Mouse (Mus musculus) frontal cortex, postnatal 25 days (tissue): Measurements from ENCODE around the gene Rassf6.
"Not testable (repeated sequence)": the region's sequence is repeated elsewhere in the genome, so short reads cannot be mapped to it uniquely, and the experiment has no call there.

ENCODE experiments used
- DNase-seq, 2 experiments: peaks; one replicate each; pipeline ENCODE4 v3.0.0; 2022; ENCODE audit warnings: low spot score in 2 of 2

Gene Rassf6

DNA sequence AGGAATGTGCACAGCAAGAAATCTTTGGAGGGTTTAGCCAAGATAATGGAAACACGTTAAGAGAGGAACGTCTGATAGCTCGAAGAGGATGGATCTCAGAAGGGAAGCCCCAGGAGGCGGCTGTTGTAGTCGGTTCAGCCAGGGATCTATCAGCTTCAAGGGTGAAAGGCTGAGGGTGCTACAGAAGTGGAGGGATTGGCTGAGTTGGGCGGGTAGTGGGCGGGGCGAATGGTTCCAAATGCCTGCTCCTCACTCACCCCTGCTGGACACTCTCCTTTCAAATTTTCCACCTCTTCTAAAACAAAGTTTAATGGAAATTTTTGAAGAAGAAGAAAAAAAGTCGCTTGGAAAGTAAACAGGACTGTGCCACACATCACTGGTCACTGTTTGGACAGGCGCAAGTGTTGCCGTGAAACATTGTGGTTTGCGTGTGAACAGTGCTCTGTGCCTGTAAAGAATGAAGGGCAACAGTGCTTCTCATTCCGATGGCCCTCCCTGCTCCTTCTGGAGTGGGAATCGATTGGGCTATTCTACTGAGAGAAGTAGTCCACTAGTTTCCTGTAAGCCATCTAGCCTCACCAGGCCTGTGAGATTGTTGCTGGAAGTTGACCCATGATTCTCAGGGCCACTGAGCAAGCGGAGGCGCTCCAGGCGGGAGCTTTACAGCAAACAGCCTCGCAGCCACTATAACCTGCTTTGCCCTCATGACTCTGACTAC is 15.6 kb downstream of the Rassf6 start:
- no peak for DNase-seq

DNA sequence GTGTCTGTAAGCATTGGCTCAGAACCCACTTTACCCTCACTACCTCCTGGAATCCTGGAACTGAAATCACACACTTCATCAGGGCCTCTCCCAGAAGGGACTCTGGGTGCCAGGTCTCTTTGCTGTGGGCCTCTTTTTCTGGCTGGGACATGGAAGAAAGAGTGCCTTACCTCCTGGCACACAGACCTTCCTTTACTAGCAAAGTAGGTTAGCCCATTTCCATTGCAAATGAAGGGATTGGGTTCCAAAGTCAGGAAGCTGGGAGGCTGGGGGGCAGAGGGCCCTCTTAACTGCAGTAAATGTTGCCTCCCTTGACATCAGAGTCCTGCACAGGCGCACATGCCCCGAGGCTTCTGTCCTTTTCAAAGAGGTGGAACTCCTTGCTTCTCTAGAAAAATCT is 17.2 kb downstream of the Rassf6 start:
- DNase-seq = no peak

DNA sequence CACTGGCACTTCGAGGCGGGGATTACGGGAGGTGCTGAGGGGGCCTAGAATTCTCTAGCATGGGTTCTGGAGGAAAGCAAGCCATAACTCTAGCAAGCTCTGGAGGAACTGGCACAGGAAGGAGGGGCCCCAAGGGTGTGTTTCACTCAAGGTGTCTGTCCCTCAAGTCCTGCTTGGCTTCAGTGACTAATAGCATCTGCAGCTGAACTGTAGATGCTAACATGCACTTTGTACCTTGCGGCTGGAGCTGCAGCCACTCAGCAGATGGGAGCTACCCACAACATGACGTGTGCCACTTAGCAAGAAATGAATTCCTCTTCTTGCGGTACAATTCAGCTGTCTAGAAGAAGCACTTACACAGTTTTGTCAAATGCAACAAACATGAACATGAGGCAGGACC is 18.7 kb downstream of the Rassf6 start:
- no peak for DNase-seq

DNA sequence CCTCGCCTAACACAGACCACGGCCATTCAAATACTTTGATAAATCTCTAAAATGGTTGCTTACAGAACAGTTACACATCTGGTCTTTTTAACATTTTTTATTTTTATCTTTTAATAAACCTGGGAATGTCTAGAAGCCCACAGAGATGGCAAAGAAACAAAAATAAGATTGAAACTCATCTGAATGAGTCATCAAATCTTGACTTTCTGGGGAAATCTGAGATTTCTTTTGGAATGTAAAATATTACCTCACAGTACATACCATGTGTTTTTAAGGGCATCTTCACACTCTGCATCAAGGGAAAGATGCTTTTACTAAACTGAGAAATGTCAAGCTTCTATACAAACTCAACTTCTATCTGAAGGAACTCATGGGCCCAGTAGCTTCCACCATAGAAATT is 19.1 kb downstream of the Rassf6 start:
- DNase-seq = no peak

DNA sequence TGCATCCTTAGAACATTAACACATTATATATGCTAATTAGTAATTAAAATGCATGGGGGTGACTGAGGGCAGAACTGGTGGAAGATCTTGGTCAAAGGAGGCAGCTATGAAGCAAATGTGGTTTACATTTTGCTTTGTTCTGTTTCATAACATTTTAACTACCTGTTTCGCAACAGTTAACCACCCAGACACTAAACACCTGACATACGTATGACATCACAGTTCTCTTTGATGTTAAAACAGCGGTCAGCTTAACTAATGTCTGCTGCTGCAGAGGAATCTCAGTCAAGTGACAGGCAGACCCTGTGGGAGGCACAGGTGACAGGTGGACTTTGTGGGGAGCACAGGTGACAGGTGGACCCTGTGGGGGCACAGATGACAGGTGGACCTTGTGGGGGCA is 22.6 kb downstream of the Rassf6 start:
- DNase-seq = no peak

DNA sequence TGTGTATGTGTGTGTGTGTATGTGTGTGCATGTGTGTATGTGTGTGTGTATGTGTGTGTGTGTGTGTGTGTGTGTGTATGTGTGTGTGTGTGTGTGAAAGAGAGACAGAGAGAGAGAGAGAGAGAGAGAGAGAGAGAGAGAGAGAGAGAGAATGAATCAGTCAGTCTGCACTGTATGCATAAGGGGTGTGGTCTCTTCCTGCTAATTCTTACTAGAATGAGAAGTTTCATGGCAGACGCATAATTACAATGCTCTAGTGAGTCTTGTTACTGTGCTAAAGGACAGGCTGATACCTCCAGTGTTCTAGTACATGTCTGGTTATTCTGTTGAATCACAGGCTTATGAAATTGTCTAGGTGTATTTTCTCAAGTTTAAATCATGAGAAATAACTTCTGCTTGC is 27.7 kb downstream of the Rassf6 start:
- DNase-seq = not testable (repeated sequence)

DNA sequence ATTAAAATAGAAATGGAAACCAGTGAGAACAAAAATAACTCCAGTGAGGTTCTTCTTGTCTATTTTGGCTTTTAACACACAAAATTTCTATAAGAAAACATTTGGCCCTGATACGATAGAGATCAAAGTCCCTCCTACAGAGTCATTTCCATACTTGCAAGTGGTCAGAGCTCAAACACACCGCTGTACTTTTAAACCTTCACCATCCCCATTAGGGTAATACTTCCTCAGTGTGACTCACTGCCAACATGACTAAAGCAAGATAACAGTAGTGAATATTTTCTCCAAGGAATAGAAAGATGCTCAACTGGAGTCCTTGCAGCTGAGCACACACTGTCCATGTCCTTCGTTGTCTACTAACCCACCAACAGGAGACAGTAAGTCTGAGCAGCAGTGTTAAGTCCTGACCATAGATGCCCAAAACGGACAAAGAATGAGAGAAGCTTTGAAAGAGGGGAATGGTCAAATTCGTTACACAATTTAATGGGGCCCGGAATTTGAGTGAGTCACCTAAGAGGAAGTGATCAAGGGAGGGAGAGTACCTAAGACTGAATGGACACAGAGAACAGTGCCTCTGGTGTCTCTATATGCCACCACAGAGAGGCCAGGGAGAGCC is 28.4 kb downstream of the Rassf6 start:
- DNase-seq = no peak

DNA sequence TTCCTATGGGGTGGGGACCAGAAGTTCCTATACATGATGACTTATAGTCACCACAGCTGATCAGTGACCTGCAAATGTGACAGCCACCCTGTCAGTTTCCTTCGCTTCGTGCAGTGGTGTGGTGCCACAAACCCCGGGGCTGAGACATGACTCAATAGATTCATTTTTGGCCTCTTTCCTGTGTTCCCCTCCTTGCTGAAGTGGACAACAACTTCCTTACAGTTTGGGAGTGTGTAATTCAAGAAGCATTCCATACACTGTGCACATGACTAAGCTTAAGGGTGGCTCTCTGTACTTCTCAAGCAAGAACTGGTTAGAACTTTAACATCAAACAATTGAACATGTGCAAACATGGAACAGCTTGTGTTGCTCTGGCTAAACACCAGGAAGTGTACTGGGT is 29.1 kb downstream of the Rassf6 start:
- no peak for DNase-seq

DNA sequence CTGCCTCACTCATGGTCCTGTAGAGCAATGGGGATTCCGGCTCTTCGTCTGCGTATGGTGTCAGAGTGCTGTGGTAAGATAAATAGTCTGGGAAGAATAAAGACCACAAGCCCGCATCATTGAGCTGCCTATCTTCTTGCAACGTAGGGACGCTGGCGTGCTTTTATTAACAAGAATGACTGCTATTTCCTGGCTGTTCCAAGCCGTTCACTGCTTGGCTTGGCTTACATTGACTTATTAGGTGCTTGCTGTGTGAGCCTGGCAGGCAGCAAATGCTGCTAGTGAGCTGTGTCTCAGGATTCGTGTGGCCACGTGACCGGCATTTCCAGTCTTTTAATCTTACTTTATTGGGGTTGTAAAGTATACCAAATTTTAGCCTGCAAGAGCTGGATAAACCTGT is 31.6 kb downstream of the Rassf6 start:
- DNase-seq = no peak

DNA sequence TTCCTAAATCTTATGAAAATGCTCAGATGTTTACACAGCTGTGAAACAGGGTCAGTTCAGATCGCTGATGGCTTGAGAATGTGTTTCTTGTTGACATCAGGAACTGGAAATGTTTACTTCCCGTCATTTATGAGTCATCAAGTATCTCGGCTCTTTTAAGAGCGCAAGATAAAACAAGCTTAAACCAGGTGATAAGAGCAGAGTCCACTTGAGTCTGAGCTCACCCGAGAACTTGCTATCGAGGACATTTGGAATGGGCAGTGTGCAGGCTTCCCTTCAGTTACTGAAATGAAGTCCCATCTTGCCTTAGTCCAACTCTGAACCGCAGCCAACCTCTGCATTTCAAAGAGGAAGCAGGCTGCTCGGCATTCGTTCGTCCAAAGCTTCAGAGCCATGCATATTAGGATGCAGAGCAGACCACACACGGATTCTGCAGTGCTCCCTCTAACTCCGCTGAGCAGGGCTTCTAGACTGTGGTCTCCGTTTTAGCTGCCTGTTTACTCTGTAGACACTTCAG is 37.0 kb downstream of the Rassf6 start:
- DNase-seq = no peak

DNA sequence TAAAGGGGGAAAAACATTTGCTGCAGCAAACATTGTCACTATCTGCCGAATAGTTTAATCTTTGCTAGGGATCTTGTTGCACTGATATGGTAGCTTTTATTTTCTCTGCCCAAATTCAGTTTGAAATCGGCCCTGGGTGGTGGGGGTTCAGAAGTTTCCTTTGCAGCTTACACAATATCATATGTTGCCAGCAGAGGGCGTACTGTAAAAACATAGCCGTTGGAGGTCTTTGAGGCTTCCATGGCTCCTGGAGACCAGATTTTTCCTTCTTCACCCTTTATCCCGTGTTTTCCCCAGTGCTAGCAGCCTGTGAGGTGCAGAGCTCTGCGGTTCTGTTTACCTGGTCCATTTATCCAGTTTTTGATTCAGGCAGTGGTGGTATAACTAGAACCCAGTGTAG is 39.0 kb downstream of the Rassf6 start:
- DNase-seq = peak in 1 of 2 experiments; percentile 29

DNA sequence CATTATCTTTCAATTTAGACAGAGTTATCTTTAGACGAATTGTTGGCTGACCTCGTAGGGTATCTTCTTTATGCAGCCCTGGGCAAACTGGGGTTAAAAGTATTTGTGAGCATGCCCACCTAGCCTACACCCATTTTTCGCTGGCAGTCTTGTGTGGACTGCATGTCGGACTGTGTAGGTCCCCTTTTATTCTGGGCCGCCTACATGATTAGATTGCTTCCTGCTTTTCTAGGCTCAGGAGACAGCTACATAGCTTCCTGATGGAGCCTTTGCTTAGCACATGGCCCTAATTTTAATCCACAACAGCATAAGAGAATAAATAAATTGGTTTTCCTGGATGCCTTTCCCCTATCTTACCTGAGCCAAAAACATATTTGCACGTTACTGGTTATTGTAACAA is 44.3 kb downstream of the Rassf6 start:
- DNase-seq = no peak

DNA sequence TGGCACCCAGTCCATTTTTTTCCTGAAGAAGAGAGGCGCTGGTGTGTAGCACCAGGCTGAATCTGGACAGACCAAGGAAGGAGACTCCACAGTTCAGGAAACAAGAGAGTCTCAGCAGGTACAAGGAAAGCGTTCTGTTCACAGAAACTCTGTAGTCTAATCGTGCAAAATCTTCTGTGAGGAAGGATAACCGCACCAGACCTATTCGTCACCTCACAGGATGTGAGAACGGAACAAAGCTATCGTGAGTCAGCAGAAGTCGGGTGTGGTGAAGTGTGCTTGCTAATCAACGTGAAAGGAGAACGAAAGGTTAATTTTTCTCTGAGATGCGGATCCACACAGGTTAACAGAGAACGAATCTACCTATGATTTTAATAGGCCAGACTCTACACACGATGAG is 45.5 kb downstream of the Rassf6 start:
- DNase-seq = no peak

DNA sequence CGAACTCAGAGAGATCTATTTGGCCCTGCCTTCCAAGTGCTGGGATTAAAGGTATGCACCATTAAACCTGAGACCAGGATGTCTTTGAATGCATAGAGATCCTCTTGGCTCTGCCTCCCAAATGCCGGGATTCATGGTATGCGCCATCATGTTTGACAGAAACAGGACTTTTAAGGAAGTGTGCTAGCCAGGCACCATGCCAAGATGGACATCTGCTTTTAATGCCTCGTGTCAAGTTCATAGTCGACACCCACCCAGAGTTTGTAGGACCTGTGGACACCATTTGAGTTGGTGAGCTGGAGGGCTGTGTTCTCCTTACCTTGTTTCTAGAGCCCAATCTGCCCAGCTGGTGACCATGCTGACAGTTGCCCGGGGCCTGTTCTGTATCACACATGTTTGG is 48.5 kb downstream of the Rassf6 start:
- DNase-seq = no peak

DNA sequence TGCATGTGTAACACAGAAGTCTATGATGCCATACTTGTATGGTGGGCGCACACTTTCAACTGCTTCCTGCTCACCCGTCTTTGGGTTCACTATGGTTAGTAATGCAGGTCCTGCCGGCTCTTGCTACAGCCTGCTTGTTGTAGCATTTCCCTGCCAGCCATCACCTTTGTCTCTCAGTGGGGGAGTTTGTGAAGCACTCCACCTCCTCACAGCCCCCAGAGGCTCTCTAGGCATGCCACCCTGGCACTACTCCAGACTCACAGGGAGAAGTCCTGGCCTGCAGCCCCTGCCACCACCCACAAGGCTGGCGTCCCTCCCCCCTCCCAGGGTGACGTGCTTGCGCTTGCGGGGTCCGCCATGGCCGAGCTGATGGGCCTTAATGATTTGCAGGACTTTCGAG is 49.8 kb downstream of the Rassf6 start:
- DNase-seq = no peak

DNA sequence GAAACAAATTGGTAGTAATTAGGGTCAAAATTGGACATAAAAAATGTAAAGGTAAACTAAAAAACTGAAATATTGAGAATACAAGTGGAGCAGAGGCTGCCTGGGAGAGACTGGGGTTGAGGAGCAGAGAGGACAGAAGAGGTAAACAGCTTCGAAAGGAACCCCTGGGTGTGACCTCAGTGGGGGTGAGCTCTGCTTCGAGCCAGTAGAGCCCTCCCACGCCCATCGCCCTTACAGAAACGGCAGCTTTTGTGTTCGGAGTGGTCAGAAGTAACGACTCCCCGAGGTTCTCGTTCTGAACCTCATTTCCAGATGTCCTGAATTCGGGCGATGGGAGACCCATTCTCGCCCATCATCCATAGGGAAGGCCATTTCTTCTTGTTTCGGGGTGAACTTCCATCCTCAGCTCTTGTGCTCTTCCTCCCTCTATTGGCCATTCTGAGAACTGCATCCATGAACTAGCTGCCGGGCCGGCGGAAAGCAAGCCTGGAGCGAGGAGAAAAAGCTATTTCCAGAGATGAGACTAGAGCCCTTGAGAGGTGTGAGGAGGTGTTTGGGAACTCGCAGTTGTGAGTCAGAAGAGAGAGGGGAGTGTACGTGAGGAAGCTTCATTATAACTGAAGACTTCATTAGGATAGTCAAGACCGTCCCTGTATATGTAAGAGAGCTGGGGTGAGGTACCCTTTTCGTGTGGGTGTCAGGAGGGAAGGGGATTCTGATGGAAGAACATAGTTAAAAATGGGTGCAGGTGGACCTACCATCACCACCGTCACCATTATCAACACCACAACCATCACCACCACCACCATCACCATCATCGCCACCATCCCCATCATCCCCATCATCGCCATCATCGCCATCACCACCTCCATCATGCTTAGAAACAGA is 51.5 kb downstream of the Rassf6 start:
- DNase-seq = peak; percentile 55 to 77

DNA sequence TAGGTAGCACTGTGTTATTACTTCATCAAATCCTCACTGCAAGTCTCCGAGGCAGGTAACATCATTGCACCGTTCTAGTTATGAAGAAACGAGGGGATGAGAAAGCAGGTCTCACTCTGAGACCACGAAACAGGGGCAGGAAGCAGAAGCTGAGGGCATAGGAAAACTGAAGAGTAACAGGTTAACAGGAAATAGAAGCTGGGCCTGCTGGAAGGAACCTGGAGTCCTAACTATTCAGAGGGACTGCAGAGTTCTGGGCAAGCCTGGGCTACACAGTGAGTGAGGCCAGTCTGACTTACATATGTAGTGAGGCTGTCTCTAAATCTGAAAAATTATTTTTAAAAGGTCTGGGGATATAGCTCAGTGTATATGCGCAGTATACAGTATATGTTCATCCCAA is 52.4 kb downstream of the Rassf6 start:
- no peak for DNase-seq

DNA sequence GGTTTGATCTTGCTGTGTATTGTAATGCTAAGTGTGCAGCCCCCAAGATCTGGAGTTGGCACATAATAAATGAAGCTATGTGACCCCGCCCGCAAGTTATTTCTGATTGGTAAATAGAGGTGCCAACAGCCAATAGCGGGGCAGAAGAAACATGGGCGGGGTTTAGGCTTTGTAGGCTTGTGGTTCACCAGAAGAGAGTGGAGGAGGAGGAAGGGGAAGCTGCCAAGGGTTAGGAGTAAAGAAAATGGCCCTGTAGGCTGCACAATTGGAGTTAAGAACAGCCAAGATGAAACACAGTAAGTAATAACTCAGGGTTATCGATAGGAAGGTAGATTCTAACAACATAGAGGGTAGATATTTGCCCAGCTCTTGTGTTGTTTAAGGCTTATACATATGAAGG is 53.9 kb downstream of the Rassf6 start:
- no peak for DNase-seq

DNA sequence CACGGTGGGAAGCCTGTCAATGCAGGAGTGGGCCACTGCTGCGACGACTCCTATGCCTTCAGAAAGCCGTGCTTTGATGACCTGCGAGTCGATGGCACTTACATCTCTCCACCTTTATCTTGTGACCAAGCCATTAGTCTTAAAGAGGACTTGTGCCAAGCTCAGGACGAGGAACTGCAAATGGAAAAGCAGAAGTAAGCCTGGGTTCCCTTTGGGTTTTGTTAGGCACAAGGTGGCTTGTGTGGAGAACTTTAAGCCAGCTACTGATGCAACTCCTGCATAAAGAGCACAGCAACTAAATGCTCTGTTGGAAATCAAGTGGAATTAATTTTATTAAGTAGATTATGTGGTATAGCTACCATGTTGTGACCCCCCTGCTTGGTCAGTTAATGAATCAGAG is 55.7 kb downstream of the Rassf6 start:
- DNase-seq = no peak

DNA sequence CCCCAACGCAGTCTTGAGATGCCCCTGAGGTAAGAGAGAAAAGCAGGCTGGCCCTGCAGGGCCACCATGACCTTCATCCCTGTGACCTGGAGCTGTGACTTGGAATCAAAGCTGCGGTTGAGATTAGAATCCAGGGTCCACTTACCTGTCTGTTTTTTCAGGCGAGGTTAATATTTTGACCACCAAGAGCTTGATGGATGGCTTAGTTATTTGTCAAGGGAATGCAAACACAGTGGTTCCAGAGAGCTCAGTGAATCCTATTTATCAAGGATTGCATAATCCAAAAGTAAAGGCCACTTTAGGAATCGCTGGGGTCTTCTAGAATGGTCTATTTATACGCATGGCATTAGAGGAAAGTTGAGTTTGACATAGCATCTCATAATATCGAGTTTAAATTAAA is 58.3 kb downstream of the Rassf6 start:
- no peak for DNase-seq

DNA sequence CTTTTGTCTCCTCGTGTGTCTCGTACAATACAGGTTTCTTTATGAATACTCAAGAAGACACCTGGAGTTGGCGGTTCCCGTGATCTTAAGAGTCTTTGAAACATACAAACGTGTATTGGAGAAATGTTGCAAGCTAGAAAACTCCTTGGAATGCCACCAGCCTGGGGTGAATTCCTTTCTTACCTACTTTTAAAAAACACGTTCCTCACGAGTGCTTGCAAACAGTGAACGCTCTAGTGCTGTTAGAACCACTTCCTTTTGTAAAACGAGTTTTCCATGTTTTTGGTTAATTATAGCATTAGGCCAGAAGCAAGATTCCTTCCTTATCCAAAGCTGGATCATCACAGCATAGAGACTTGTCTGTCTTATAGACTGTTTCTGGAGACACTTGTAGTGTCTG is 60.9 kb downstream of the Rassf6 start:
- DNase-seq = no peak

DNA sequence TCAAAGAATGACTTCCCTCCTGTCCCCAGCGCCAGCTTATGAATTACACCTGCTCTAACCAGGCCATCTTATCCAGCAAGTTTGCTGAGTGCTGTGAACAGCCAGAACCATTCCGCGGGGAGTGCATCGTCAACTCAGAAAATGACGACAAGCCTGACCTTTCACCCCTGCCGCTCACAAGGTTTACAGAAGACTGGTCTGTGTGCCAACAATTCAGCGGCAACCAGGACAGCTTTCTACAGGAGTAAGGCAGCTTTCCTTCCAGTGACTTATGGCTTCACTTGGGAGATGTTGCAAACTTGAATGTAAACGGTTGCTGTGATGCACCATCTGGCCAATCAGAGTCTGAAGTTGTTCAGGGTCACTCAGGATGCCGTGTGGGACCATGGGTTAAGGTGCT is 62.7 kb downstream of the Rassf6 start:
- no peak for DNase-seq

DNA sequence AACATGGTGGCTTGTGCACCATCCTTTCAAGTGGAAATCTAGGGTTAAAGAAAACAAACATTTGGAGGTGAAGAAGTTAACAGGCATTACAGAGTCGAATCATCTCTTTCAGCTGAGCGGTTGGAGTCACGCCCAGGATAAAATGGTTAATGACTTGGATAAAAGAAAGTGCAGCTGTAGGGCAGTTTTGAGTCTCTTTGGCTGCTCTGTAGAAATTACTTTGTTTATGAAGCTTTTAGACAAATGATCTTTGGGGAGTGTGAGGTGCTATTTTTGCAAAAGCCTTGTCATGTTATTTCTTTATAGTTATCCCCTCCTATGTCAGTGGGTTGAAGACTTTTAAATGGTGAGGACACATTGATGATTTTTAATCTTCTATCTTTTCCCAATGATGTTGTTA is 69.2 kb downstream of the Rassf6 start:
- DNase-seq = no peak
